Mouse (Mus musculus) midbrain, embryonic 13.5 days (tissue): Measurements from ENCODE around the gene Ttf2. TPM values are rescaled to one million over a fixed set of nuclear protein-coding genes. Genes with fewer than 3 reads are reported as not detected.

Source experiments
- ATAC-seq: fragments of 200-750 bp; cut with Nextera tagmentation; 2 replicates; pipeline ENCODE4 v1.8.0; 2017; ENCODE audit warnings: mild to moderate bottlenecking, moderate TSS enrichment, moderate library complexity
- H3K27ac ChIP-seq: fragments of 300-500 bp; sonication (generic); 2 replicates; pipeline ENCODE4 v1.5.1; 2015; ENCODE audit warnings: inconsistent platforms, mild to moderate bottlenecking, moderate library complexity
- H3K27me3 ChIP-seq: fragments of 300-500 bp; sonication (generic); 2 replicates; pipeline ENCODE4 v1.6.1; 2015; ENCODE audit warnings: mild to moderate bottlenecking, inconsistent platforms
- H3K36me3 ChIP-seq: fragments of 300-500 bp; sonication (generic); 2 replicates; pipeline ENCODE4 v1.6.1; 2015; ENCODE audit warnings: mild to moderate bottlenecking, inconsistent platforms
- H3K4me1 ChIP-seq: fragments of 300-500 bp; sonication (generic); replicated peaks from 2 replicates; pipeline ENCODE4 v1.6.1; 2015; ENCODE audit warnings: inconsistent platforms
- H3K4me2 ChIP-seq: fragments of 300-500 bp; sonication (generic); replicated peaks from 2 replicates; pipeline ENCODE4 v1.6.1; 2015; ENCODE audit warnings: moderate library complexity, mild to moderate bottlenecking, inconsistent platforms
- H3K4me3 ChIP-seq: fragments of 300-500 bp; sonication (generic); replicated peaks from 2 replicates; pipeline ENCODE4 v1.5.1; 2015; ENCODE audit warnings: mild to moderate bottlenecking, inconsistent platforms
- H3K9ac ChIP-seq: fragments of 300-500 bp; sonication (generic); replicated peaks from 2 replicates; pipeline ENCODE4 v1.6.1; 2015; ENCODE audit warnings: mild to moderate bottlenecking, inconsistent platforms
- H3K9me3 ChIP-seq: fragments of 300-500 bp; sonication (generic); 2 replicates; pipeline ENCODE4 v1.6.1; 2016; ENCODE audit warnings: mild to moderate bottlenecking, inconsistent platforms
- WGBS: fragments of 180-500 bp; shearing (Covaris S2); methylation state at CpG from one replicate; pipeline ENCODE4 v1.1.7; 2015; 5-methylcytosine and 5-hydroxymethylcytosine counted together
- polyA plus RNA-seq: library from polyadenylated mRNA; unstranded; fragments of >200 nt; fragmentation: Nextera tagmentation; extraction: Ambion mirVana; gene quantifications from 2 replicates; pipeline ENCODE4 v1.2.1, GENCODE M21; 2015

Ttf2 gene
- polyA plus RNA-seq, 1 experiment from 2014 or later = 8.3 TPM

- Histone ChIP-seq H3K9me3 (no peaks in the 10 kb centered on the region), H3K9ac (no peak overlapping the region), H3K4me3 (no peak overlapping the region), H3K4me1 (no peaks in the 10 kb centered on the region), H3K36me3 (no peaks in the 10 kb centered on the region), H3K27me3 (no peaks in the 10 kb centered on the region), H3K27ac (no peak overlapping the region), H3K4me2 (no peak overlapping the region)
- WGBS = 71% methylated on average over 6 of the region's 6 CpGs
- no peak for ATAC-seq
Measured at GRCm38 (mm10) chr3:100895500-100895899, 74.0 kb downstream of the Ttf2 start.

- Histone ChIP-seq H3K4me1 (no peaks in the 10 kb centered on the region), H3K9ac (no peak overlapping the region), H3K4me2 (no peak overlapping the region), H3K9me3 (no peaks in the 10 kb centered on the region), H3K27me3 (no peaks in the 10 kb centered on the region), H3K4me3 (no peak overlapping the region), H3K36me3 (no peaks in the 10 kb centered on the region), H3K27ac (no peak overlapping the region)
- no peak for ATAC-seq
- 69% methylated on average over 11 of the region's 11 CpGs for WGBS
Measured at GRCm38 (mm10) chr3:100892383-100893335, 76.8 kb downstream of the Ttf2 start.

GRCm38 (mm10) chr3:100890406-100890805 is 79.1 kb downstream of the Ttf2 start:
- Histone ChIP-seq H3K27ac (no peak overlapping the region), H3K4me3 (no peak overlapping the region), H3K4me2 (no peak overlapping the region), H3K4me1 (no peaks in the 10 kb centered on the region), H3K36me3 (no peaks in the 10 kb centered on the region), H3K9ac (no peak overlapping the region), H3K27me3 (no peaks in the 10 kb centered on the region), H3K9me3 (peaks cover 7% of the 10 kb centered on the region)
- WGBS = 91% methylated on average over 3 of the region's 3 CpGs
- ATAC-seq = no peak

- 92% methylated on average over 1 of the region's 1 CpGs for WGBS
- H3K9ac ChIP-seq = no peak overlapping the region
- no peak overlapping the region for H3K4me3 ChIP-seq
- no peak overlapping the region for H3K27ac ChIP-seq
- peaks cover 7% of the 10 kb centered on the region for H3K9me3 ChIP-seq
- no peaks in the 10 kb centered on the region for H3K4me1 ChIP-seq
- no peak for ATAC-seq
- no peaks in the 10 kb centered on the region for H3K27me3 ChIP-seq
- H3K36me3 ChIP-seq = no peaks in the 10 kb centered on the region
- no peak overlapping the region for H3K4me2 ChIP-seq
Measured at GRCm38 (mm10) chr3:100889234-100889633, 80.2 kb downstream of the Ttf2 start.

Other genes starting within 250 kb of the Ttf2 start
- not detected in 2 replicates for gene Vtcn1, start 144.2 kb downstream of the Ttf2 start, polyA plus RNA-seq
- 7.9 and 8.3 TPM in 2 replicates for gene Trim45, start 47.5 kb downstream of the Ttf2 start, polyA plus RNA-seq
- 0.06 TPM in 1 of 2 replicates, not detected in the other for gene Cd101, start 59.9 kb upstream of the Ttf2 start, polyA plus RNA-seq
- gene Ptgfrn, start 140.6 kb upstream of the Ttf2 start, polyA plus RNA-seq = 2.3 TPM in 2 replicates